Mouse (Mus musculus): ENCODE measurements around the gene Hgf.

DNA sequence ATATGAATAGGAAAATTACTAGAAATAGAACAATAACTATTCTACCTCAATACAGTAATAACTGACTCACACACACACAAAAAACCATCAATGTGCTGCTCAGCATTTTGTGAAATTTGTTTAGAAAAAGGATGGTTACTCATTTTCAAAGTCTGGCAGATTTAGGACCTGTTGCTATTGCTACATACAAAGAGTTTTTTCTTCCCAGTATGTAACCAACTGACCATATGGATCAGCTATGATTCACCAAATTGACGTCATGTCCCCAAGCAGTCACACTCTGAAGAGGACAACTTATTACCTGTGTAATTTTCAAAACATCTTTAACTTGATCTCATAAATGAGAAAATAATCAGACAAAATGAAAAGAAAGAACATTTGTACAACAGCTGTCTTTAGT lies 48.2 kb downstream of the Hgf start:
- TF ChIP-seq CTCF (IDR thresholded peaks at IDR 0.05; ENCODE audit: insufficient read depth, low read length) (no peak), POLR2A (IDR thresholded peaks at IDR 0.05; ENCODE audit: borderline replicate concordance, extremely low read depth, low read depth, low read length) (no peak)
